Mouse (Mus musculus): ENCODE data around the gene Pfn3. TPM values are rescaled to one million over a fixed set of nuclear protein-coding genes. Genes with fewer than 3 reads are reported as not detected.
A peak's percentile ranks its signal among the peaks of the same experiment; 100 is the strongest.

Pfn3 gene
- total RNA-seq, 2 experiments from 2014 or later = not detected

DNA sequence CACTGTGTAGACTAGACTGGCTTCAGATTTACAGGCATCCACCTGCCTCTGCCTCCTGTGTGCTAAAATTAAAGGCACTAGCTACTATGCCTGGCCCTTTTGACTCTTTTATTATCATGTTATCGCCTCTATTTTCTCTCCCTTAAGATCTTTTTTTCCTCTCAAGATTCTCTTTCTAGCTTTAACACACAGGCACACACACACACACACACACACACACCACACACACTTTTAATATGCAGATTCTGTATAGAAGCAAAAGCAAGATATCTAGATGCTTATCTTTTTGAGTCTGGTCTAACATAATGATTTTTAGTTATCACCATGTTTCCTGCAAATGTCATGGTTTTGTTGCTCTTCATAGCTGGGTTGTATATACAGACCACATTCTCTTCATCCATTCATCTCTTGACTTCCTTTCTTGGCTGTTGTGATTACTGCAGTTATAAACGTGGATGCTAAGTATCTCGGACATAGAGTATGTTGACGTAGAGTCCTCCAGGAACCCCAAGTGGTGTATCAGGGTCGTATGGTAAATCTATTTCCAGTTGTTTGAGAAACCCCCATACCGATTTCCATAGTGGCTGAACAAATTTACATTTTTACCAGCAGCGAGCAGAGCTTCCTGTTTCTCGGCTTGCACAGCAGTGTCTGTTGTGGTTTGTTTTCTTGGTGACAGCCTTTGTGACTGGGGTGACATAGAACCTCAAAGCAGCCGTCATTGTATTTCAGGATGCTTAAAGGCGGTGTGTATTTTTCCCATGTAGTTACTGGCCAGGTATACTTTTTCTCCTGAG is 17.1 kb upstream of the Pfn3 start:
- DNase-seq (ENCODE audit: low spot score) = no peak
- intact Hi-C loops (cut with DNase I) = no loop called here

DNA sequence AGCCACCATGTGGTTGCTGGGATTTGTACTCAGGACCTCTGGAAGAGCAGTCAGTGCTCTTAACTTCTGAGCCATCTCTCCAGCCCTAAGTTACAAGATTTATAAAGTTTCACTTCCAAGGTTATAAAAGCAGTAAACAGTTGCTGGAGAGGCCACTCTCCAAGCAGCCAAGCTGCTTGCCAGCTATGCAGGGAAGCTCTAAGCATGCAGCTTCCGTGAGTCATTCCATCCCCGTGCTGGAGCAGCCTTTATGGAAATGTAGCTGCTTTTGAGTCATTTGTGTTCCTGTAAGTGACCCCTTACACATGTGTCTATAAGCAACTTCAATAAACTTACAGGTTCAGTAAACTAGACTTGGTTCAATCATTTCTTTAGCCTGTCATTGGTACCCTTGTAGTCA is 15.5 kb upstream of the Pfn3 start:
- no peak for DNase-seq (ENCODE audit: low spot score)
- intact Hi-C loops (cut with DNase I) = no loop called here

DNA sequence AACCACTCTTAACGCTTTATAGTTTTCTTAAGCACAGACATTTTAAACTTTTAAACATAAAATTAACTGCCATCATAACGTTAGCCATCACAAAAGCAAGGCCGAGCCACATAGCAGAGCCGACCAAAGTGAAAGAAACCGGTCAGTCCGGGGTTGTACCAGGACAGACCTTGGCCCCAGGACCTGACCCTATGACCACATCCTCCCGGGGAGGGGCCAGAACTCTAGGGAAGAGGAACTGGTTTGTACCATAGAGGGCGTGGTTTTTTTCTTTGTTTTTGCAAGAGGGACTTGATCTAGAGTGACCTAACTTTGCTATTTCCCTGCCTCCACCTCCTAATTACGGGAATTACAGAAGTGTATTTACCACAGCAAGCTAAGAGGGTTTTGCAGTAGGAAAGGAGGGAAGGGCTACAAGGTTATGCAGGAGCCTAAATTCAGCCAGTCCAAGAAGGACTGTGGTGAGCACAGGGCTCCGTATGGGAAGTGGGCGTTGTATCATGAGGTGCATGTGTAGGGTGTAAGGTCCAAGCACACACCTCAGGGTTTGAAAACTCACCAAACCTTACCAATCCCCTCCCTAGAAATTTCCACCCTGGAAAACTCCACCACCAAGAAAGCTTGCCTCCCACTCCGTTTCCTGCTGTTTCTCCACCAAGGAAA is 14.3 kb upstream of the Pfn3 start:
- peak; percentile 70 for DNase-seq (ENCODE audit: low spot score)
- intact Hi-C loops (cut with DNase I) = no loop called here

DNA sequence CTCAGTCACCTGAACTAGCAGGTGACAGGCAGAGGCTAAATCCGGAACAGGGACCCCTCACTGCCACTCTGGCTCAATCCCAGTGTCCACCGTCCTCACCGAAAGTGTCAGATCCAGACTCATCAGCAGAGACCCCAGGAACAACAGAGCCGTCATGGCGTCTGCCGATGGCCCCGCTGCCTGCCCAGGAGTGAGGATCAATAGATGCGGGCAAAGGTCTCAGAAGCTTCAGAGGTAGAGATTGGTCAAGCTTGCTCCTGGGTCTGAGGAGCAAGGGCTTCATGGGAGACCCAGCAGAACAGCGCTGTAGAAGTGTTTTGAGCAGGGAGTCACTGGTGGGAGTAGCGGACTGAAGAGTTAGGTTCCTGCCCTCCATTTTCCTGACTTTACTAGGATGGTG is 11.6 kb upstream of the Pfn3 start, which contains the start of gene F12:
TSS of gene F12 (minus strand) at position 181 of the 400 bp plus-strand sequence.
- intact Hi-C loops (cut with DNase I) = no loop called here
- DNase-seq (ENCODE audit: low spot score) = no peak

DNA sequence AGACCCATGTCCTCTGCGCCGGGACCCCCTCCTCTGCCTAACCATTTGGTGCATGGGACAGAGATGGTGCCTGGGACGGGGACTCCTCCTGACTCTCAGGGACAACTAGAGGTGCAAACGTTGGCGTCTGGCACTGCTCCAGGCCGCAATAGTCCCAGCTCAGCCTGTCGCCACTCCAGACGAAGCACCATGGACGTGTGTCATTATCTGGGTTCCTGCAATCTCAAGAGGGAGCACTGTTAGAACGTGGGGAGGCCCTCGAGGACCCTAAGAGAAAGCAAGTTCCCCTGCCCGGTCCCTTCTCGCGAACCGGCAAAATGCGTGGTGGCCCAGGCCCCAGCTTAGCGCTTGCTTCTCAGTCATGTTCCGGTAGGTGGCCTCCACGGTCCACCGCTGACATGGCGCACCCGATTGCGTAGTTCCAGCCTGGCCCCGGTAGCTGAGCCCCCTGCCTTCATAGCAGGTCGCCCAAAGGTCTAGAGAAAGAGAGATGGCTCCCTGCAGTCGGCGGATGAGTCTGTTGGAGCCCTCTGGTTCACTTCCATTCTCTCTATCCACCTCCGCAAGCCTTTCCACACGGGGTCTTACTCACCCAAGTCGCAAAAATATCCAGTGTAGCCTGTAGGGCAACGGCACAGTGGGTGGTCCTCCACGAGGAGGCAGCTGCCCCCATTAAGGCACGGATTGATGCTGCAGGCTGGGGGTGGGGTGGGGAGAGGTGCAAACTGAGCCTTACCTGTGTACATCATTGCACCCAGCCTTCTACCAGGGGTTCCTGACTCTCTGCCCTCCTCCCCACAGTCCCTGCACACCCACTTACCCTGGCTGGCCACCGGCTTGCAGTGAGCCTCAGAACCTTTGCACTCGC is 6.1 kb upstream of the Pfn3 start:
- peak; percentile 64 for DNase-seq (ENCODE audit: low spot score)
- intact Hi-C loops (cut with DNase I) = loop anchor here (1.0 kb wide), 2 partner anchors 48 to 98 kb away; no protein-coding TSS in a partner anchor

DNA sequence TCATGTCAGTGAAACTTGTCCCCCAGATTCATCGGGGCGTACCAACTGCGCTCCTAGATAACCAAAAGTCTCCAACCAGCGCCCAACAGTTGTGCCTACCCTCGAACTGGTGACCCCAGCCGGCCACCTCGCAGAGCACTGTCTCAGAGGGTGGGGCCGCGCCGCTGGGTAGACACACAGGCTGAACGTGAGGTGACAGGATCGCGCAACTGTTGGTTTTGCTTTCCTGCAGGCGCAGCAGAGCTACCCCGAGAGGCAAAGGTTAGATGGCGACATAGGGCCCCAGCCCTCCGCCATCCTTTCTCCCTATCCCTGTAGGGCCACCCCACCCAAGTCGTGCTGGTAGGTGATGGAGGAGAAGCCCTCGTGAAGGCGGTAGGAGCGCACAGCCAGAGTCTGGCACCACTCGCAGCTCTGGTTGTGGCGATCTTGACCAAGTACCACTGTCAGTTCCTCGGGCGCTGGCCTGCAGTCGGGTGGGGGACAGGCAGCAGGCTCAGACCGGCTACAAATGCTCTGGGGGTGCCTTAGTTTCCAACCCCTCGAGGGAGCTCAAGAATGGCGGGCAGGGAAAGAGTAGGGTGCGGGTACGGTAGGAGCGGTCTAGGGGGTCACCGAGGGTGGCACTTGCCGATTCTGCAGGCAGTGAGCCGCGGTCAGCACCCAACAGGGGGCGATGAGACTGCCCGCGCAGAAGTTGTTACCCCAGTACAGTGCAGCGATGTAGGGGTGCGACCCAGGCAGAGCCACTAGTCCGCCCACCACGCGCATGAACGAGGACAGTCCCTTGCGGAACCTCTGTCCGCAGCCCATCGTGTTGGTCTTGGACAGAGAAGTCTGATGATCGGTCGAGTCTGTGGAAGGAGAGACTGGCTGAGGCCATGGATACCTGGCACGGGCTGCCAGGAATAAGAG is 5.2 kb upstream of the Pfn3 start:
- intact Hi-C loops (cut with DNase I) = no loop called here
- no peak for DNase-seq (ENCODE audit: low spot score)

DNA sequence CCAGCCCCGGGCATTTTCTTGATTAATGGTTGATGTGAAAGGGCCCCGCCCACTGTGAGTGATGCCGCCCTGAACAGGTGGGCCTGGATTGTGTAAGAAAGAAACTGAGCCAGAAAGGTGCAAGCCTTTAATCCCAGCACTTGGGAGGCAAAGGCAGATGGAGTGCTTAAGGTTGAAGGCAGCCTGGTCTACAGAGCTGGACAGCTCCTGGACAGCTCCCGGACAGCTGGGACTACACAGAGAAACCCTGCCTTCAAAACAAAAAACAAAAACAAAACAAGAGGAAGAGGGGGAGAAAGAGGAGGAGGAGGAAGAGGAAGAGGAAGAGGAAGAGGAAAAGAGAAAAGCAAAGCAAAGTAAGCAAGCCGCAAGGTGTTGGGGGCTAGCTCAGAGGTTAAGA is 4.1 kb upstream of the Pfn3 start:
- intact Hi-C loops (cut with DNase I) = no loop called here
- no peak for DNase-seq (ENCODE audit: low spot score)

DNA sequence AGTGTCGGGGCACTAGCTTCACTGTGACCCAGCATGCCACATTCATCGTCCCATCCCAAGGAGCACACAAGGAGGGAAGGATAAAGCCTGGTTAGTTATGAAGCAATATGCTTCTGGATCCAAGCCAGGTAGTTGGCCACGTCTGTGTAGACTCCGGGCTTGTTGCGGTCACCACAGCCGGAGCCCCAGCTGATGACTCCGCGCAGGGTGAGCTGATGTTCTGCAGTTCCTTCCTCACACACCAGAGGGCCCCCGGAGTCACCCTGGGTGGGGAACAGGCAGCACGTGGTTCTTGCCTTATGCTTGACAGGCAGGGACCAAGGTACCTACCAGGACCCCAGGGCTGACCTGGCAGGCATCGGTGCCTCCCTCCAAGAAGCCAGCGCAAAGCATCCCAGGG is 3.0 kb upstream of the Pfn3 start:
- peak; percentile 74 for DNase-seq (ENCODE audit: low spot score)
- intact Hi-C loops (cut with DNase I) = loop anchor here (1.0 kb wide), 2 partner anchors 53 to 99 kb away; no protein-coding TSS in a partner anchor

DNA sequence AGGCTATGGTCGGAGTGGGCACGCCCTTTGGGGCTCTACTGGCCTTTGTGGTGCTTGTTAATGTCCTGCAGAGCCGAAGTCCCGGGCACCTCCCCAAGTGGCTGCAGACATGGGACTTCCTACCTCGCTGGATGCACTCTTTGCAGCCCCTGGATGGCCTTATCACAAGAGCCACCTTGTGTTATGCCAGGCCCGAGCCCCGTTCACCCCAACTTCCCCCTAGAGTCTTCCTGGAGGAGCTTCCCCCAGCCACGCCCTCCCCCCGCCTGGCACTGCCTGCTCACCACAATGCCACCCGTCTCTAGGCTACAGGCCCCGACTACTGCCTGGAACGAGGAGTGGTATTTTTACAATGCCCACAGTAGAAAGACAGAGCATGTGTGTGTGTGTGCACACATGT is 1.7 kb downstream of the Pfn3 start:
- intact Hi-C loops (cut with DNase I) = no loop called here
- no peak for DNase-seq (ENCODE audit: low spot score)

DNA sequence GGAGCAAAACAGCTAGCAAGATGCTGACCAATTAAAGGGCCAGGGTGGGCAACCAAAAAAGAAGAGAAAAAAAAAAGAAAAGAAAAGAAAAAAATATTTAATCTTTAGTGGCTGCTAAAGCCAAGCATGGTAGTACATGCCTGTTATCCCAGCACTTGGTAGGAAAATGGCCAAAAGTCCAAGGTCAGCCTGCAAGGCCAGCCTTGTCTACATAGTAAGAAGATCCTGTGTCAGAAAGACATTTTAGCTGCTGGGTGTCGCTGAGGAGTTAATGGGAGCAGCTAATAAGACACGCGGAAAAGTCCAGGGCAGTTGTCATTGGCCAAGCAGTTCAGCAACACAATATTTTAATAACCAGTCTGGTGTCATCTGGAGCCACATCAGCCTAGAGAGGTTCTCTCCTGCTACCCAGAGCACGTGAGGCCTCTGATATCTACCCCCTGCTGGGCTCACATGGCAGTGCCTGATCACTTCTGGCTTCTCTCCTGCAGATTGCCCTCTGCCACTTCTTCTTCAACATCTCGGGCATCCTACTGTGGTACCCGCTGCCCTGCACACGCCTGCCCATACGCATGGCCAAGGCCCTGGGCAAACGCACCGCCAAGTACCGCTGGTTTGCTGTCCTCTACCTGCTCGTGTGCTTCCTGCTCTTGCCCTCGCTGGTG is 2.3 kb downstream of the Pfn3 start:
- intact Hi-C loops (cut with DNase I) = no loop called here
- no peak for DNase-seq (ENCODE audit: low spot score)

DNA sequence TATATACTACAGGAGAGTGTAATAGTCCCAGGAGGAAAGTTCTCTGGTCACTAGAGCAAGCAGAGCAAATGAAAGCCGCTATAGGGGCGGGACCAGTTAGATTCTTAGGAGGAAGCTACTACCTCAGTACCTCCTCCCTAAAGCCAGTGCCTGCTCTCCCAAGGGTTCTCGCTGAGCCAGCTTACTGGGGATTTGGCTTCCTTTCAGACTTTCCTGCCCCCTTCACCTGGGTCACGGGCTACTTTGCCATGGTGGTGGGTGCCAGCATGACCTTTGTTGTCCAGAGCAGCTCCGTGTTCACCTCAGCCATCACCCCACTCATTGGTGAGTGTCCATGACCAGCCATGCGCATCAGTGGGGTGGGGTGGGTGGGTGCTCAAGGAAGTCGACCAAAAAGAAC is 3.2 kb downstream of the Pfn3 start:
- intact Hi-C loops (cut with DNase I) = no loop called here
- DNase-seq (ENCODE audit: low spot score) = no peak

DNA sequence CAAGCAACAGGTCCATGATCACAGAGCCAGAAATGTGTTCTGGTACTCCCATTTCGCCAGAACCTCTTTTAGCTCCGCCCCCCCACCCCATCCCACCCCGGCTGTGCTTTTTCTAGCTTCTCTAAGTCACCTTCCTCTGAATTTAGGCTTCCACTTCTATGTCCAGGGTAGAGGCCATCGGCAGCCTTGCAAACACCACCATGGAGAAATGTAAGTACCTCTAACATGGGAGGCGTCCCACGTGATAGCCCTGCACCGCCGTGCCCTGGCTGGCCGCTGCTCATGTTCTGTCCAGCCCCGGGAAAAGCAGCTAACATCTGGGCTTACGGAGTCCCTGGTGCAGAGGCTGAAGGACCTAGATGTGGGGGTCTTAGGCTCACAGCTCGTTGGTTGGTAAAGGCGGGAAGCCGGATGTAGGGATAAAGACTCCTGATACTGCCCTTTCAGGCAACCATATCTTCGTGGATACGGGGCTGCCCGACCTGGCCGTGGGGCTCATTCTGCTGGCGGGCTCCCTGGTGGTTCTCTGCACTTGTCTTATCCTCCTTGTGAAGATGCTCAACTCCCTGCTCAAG is 6.4 kb downstream of the Pfn3 start:
- DNase-seq (ENCODE audit: low spot score) = no peak
- intact Hi-C loops (cut with DNase I) = loop anchor here (5.0 kb wide), 1 partner anchor 129 kb away; the partner anchor contains the start of gene Ddx41

DNA sequence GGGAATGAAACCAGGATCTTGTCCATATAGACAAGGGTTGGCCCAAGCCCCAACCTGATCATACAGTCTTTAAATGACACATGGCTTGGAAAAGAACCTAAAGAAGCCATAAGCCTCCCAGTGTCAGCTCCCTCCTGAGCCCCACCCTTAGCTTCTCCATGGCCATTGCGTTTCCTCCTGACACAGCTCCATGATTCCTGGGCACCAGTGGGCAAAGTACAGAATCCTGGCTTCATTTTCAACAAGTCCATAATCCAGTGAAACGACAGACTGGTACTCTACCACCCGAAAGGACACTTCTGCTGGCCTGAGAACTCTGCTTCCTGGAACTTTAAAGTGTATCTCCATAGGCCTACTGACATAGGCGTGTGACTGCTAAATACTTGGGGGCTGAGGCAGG is 7.7 kb downstream of the Pfn3 start:
- DNase-seq (ENCODE audit: low spot score) = no peak
- intact Hi-C loops (cut with DNase I) = loop anchor here (5.0 kb wide), 1 partner anchor 130 kb away; the partner anchor contains the start of gene Ddx41

DNA sequence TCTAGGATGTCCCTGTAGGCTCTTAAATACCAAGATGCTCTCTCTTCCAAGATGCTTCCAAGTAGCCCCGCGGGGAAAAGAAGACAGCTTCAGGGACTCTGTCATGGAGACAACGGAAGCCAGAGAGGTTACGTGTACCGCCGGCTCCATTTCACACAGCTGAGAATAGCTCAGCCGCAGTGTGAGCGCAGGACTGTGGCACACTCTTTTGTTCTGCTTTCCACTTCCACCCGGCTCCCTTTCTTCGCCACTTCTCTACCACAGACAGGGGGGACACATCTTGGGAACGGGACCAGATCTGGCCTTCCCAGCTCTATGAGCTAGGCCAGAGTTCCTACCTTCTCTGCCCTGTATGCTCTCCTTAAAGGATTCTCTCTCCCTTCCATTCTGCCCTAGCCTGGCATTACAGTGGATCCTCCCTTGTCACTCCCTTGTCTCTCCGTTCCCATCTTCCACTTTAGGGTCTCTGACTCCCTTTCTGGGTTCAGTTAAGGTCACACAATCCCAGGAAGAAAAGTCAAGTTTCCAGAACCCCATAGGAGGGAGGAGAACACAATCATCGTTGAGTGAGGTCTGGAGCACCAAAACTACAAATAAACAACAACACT is 9.1 kb downstream of the Pfn3 start:
- intact Hi-C loops (cut with DNase I) = loop anchor here (1.0 to 5.0 kb wide), 2 partner anchors 111 to 131 kb away; partner anchors contain the start of gene Ddx41
- no peak for DNase-seq (ENCODE audit: low spot score)

DNA sequence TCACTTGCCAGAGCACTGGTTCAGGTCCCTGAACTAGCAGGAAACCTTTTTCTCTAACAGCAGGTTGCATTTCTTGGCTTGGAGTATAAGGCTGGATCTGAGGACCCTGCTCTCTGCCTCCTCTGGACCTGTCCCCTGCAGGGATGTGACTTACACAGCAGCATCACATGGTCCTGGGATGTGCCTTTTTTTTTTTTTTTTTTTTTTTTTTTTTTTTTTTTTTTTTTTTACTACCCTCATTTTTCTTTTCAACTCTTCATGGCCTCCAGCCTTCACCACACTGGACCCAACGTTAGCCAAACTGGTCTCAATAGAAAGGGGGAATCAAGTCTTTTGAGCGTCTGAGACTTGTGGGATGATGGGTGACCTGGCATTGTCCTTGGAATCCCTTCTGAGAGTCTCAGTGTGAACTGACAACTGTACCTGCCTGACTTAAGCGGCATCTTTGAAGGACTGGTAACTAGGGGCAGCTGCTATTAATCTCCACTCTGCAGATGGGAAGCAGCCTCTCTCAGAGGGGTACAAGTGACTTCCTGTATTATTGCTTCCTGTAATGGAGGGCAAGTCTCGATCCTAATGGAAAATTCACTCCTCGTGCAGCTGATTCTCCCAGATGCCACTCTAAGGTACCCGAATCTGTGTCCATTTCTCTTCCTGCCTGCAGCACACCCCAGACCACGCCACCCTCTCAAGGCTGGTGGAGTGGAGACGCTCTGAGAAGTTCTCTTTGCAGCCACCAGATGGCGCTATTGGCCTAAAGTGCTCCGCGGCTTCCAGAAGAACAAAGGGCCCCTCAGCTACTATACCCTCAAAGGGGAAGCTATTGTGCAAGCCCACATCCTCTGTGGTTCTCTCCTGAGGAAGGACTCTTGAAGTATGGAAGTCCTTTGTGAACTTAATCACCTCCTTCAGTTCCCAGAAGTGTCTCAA is 9.9 kb downstream of the Pfn3 start:
- DNase-seq (ENCODE audit: low spot score) = peak; percentile 46
- intact Hi-C loops (cut with DNase I) = loop anchor here (1.0 to 5.0 kb wide), 2 partner anchors 112 to 132 kb away; partner anchors contain the start of gene Ddx41

DNA sequence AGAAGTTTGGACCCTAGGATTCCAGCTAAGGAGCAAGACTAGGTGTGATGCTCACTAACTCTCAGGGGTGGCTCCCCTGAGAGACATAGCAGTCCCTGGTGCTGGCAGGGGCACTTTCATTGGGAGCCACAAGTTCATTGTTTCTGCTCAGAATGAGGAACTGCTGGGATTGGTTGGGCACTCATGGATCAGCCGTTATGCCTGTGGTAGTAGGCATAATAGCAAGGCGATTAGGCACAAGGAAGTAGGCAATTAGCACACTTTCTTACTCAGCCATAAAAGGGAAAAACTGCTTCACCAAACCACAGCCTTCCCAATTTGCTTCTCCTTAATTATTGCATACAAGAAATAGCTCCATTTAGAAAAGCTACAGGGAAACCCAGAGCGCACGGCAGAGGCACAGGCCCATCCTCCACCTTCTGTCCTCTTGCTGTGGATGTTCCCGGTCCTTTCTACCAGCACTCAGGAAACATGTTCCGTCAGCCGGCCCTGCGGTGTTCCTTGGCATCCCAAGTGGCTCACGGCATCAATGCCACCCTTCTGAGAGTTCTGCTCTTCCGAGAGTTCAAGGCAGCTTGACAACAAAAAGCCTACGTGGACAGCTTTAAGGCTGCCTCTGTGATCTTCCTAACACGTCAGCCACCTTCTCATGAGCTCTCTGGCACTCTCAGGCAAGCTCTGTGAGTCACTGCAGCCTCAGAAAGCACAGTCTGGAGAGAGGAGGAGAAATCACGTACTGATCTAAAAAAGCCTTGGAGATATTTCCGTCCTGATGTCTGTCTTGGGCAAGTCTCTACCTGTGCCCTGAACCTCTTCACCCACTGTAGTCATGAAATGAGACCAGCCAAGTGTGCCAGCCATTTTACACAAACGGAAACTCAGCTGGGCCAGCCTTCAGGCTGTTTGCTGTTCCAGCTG is 10.8 kb downstream of the Pfn3 start:
- intact Hi-C loops (cut with DNase I) = no loop called here
- DNase-seq (ENCODE audit: low spot score) = no peak

Data from heart, postnatal 25 days (tissue).